Mouse (Mus musculus) heart, postnatal 36 days (tissue): ENCODE results near the gene Gm11032. TPM values are rescaled to one million over a fixed set of nuclear protein-coding genes. Genes with fewer than 3 reads are reported as not detected.
"Not testable (repeated sequence)": the region's sequence is repeated elsewhere in the genome, so short reads cannot be mapped to it uniquely, and the experiment has no call there.

Experiments
- DNase-seq, 2 experiments: peaks; one replicate each; pipeline ENCODE4 v3.0.0; 2021 to 2022
- intact Hi-C: fragments of 180-260 bp; cut with DNase I; formaldehyde crosslinking; loops from one replicate; pipeline ENCODE4 v1.15.1; 2025
- total RNA-seq, 2 experiments: library from RNA; stranded (reverse); gene quantifications; 2 replicates each; pipeline ENCODE4 v1.2.3; 2021

Gm11032 gene
- total RNA-seq: not detected

- intact Hi-C loops: no loop called here
- no peak for DNase-seq
Measured at GRCm38 (mm10) chr11:4620017-4620485, at the start of gene Gm11032. Gene Gm11032 (plus strand): TSS chr11:4620067.

GRCm38 (mm10) chr11:4571491-4571901, 48.4 kb upstream of the Gm11032 start:
- peak in 1 of 2 experiments; percentile 34 for DNase-seq
- intact Hi-C loops: no loop called here

DNA sequence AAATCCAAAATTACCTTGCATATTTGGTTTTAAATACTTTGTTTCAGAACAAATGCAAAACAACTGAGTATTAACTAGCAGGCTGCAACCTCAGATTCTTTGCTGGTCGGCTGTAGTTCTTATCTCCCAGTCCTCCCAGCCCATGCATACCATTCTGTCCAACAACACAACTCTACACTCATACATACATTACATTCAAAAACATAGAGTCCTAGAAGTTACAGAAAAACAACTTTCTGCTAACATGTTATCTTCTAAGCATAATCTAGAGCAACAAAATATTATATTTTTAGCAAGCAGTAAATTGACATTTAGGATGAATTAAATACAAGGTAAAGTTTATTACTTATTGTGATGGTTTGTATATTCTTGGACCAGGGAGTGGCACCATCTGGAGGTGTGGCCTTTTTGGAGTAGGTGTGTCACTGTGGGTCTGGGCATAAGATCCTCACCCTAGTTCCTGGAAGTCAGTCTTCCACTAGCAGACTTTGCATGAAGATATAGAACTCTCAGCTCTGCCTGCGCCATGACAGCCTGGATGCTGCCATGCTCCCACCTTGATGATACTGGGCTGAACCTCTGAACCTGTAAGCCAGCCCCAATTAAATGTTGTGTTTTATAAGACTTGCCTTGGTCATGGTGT, 43.7 kb upstream of the Gm11032 start:
- DNase-seq, intact Hi-C loops: not testable (repeated sequence)

GRCm38 (mm10) chr11:4577079-4577478, 42.8 kb upstream of the Gm11032 start:
- no peak for DNase-seq
- intact Hi-C loops: no loop called here

DNA sequence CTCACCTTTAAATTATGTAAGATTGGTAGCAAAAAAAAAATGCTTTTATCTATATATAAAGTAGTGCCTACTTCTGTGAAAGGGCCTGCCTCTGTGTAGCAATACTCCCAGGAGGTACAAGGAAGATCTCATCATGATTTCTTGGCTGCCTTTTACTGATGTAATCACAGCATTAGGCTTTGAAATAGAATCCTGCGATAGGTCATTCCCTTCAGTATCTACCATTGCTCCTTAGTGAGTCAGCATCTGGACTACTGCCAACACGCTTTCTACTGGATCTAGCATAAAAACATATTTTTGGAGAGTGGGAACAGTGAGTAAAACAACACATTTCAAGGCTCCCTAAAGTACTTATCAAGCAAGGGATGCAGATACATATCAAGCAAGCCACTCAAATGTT, 41.2 kb upstream of the Gm11032 start:
- intact Hi-C loops: no loop called here
- peak; percentile 51 to 65 for DNase-seq

GRCm38 (mm10) chr11:4591811-4592210, 28.1 kb upstream of the Gm11032 start:
- no peak for DNase-seq
- intact Hi-C loops: loop anchor here (5.0 kb wide), 1 partner anchor 85 kb away; no protein-coding TSS in a partner anchor

GRCm38 (mm10) chr11:4593491-4593848, 26.4 kb upstream of the Gm11032 start:
- intact Hi-C loops: loop anchor here (5.0 kb wide), 1 partner anchor 86 kb away; no protein-coding TSS in a partner anchor
- no peak for DNase-seq

DNA sequence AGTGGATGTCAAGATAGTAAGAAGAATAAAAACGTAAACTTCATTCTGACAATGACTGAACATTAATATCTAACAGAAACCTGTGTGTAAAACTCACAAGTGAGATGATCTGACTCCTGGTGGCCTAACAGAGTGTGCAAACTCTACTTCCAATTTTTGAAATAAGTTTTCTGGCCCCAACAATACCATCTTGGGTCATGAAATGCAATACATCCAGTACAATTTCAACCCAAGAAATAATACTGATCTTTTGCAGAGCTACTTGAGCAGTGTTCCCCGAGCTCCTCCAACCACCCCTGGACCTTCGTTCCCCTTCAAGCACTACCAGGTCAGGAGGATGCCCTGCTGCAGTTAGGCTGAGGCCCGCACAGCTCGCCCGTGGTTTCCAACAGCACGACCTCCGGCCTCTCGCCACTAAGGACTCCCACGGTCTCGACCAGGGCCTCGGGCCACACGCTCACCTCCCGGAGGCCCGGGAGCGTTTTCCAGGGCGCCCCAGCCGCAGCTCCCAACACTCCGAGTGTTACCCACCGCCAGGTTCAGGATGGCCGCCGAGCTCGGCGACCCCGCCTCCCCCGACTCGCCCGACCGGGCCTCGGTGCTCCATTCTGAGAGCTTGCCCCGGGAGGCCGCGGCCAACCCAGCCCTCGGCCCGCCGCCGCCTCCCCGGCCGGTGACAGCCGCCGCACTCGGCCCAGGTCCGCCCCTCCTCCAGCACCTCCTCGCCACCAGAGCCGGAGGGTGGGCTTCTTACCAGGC, 25.8 kb upstream of the Gm11032 start:
- intact Hi-C loops: loop anchor here (2.0 to 5.0 kb wide), 2 partner anchors 45 to 87 kb away; no protein-coding TSS in a partner anchor
- DNase-seq: no peak

GRCm38 (mm10) chr11:4594608-4595500, 25.0 kb upstream of the Gm11032 start, which contains the start of gene Mtmr3:
Gene Mtmr3 (minus strand): TSS chr11:4594863.
- intact Hi-C loops: loop anchor here (2.0 to 5.0 kb wide), 2 partner anchors 44 to 88 kb away; no protein-coding TSS in a partner anchor
- DNase-seq: peak; percentile 96 to 98

DNA sequence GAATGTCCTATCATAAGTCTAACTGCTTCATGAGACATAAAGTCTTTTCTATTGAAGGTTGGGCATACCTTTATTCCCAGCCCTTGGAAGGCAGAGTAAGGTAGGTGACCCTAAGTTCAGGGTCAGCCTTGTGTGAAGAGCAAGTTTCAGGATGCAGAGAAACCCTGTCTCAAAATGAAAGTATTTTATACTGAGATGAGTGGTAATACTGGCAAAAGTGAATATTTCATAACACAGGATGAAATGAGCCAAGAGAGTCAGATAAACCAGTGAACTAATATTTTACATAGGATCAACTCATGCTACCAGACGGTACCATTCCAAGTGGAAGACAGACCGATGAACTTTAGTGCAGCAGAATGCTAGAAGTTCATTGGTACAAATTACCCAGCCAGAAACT, 21.5 kb upstream of the Gm11032 start:
- DNase-seq: no peak
- intact Hi-C loops: no loop called here

- intact Hi-C loops: no loop called here
Measured at GRCm38 (mm10) chr11:4599916-4600315, 20.0 kb upstream of the Gm11032 start.

GRCm38 (mm10) chr11:4601890-4602289, 18.0 kb upstream of the Gm11032 start:
- no peak for DNase-seq
- intact Hi-C loops: no loop called here

More at GRCm38 (mm10) chr11:4599916-4600315, 20.0 kb upstream of the Gm11032 start:
- DNase-seq: no peak

DNA sequence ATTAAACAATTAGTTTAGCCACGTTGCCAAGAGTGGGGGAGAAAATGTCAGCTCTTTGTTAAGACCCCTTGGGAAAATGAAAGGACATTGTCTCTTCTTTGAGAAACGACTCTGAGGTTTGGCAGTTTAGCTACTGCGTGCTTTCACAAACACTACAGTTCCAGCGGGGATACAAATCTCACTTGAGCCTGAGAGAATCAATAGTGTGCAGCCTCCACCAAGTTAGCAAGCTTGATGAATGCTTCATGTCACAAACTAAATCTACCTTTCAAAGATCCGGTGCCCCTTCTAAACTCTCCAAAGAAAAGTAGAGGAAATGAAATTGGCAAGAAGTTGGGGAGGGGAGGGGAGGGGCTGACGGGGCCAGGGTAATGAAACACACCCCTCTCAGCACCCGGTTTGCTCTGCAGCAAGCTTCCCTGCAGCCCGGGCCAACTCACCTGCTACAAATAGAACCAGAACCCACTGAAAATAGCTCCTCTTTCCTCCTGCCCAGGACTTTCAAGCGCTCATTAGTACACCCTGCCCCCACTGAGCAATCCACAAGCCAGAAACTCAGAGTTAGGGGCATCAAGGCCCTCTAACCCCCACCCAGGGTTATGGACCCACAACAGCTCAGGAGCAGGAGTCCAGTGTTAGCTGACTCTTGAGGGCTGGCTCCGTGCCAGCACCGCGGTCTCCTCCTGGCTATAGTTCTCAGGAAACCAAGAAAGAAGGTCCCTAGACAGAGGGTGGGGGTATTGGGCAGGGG, 17.0 kb upstream of the Gm11032 start:
- intact Hi-C loops: no loop called here
- DNase-seq: peak; percentile 46 to 55

- DNase-seq: no peak
- intact Hi-C loops: no loop called here
Measured at GRCm38 (mm10) chr11:4604441-4604840, 15.4 kb upstream of the Gm11032 start.

DNA sequence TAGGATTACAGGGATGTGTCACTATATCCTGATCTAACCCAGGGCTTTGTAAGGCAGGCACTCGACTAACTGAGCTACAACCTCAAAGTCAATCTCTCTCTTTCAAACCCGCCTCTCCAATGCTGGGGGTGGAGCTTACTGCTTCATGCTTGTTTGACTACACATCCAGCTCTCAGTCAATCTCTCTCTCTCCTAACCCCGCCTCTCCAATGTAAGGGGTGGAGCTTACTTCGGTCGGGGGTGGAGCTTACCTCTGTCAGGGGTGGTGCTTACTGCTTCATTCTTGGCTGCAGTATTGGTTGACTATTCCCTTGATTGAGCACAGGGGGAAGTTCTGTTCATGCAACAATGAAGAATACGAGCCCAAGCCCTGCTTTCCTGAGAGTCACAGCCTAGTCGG, 14.5 kb upstream of the Gm11032 start:
- intact Hi-C loops: no loop called here
- DNase-seq: no peak

DNA sequence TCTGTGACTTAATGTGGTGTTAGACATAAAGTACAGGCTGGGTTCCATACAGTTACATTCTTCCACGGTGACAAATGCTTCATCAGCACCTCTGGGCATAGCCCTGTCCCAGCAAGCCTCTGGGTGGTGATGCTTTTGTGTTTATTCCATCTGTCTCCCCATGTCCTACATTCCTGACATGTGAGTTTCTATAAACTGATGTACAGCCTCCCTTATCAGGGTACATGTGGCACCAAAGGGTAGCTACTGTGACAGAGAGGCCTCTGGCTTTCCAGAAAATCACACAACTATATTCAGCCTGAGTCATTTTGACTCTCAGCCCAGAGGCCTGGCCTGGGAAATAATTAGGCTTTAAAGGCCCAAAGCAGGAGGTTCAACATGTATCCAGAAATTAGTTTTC, 13.3 kb upstream of the Gm11032 start:
- DNase-seq: no peak
- intact Hi-C loops: no loop called here

DNA sequence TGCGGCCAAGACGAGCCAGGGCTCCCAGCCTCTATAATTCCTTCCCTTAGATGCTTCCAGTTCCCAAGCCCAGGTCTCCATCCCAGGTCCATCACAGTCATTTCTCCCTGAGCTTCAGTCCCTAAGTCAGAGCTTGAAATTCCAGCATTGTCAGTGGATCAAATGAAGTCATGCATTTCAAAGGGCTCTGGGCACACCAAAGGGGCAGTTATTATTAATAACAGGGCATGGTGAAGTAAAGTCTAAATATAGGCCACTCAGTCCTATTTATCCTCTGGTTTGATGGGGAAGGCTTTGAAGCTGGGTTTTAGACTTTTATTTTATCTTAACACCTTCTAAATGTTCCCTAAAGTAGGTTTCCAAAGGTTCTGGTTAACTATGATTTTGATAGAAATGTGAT, 8.0 kb upstream of the Gm11032 start:
- intact Hi-C loops: no loop called here
- no peak for DNase-seq

GRCm38 (mm10) chr11:4620501-4621108, 738 bp downstream of the Gm11032 start:
- intact Hi-C loops: no loop called here
- DNase-seq: peak; percentile 52 to 67

GRCm38 (mm10) chr11:4621866-4622265, 2.0 kb downstream of the Gm11032 start:
- intact Hi-C loops: no loop called here
- DNase-seq: no peak
